Mouse (Mus musculus): ENCODE data around the gene Tsfm. TPM values are rescaled to one million over a fixed set of nuclear protein-coding genes. Genes with fewer than 3 reads are reported as not detected.

Tsfm gene
- polyA plus RNA-seq, 1 experiment from 2014 or later: 61.0 TPM

DNA sequence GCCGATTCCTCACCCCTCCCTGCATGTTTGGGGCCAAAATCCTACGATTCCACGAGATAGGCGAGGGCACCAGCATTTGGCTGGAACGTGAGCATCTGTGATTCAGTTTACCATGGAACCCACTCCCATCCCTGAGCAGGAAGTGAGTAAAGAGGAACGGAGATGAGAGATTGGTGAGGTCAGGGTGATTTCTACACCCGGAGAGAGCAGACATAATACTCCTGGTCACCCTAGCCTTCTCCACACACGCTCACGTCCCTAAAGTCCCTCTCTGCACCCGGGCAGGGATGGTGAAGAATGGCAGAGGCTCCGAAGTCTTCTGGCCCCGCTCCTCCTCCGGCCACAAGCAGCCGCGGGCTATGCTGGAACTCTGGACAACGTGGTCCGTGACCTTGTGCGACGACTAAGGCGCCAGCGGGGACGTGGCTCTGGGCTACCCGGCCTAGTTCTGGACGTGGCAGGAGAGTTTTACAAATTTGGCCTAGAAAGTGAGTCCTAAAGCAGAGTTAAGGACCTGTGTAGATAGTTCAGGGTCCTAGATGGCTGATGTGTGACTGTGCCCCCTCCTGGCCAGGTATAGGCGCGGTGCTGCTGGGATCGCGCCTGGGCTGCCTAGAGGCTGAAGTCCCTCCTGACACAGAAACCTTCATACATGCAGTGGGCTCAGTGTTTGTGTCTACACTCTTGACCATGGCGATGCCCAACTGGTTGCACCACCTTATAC is 18.9 kb upstream of the Tsfm start:
- H3K9ac ChIP-seq (ENCODE audit: low read depth, low read length): no peak overlapping the region
- H3K4me2 ChIP-seq (ENCODE audit: low read depth, low read length): peak overlapping the region; percentile 28; the same call in 1 of the 2 replicates
- no peak overlapping the region for H3K27ac ChIP-seq (replicated peaks; ENCODE audit: low read depth, low read length)
- H3K36me3 ChIP-seq (ENCODE audit: control insufficient read depth, insufficient read depth, low read length): peaks cover 6% of the 10 kb centered on the region; the same call in 1 of the 2 replicates
- H3K27me3 ChIP-seq (replicated peaks; ENCODE audit: control insufficient read depth, insufficient read depth, low read length): peaks cover 50% of the 10 kb centered on the region
- ATAC-seq (ENCODE audit: low read depth) (peak; percentile 24; the same call in 1 of the 2 replicates), DNase-seq (ENCODE audit: low spot score) (no peak)
- peak overlapping the region; percentile 15 for H3K4me3 ChIP-seq (ENCODE audit: low read depth, low read length)
- H3K4me1 ChIP-seq (ENCODE audit: control insufficient read depth, insufficient read depth, low read length): no peaks in the 10 kb centered on the region
- H3K9me3 ChIP-seq (ENCODE audit: control insufficient read depth, low read length): no peaks in the 10 kb centered on the region
- 5% methylated on average over 23 of the region's 29 CpGs for WGBS

DNA sequence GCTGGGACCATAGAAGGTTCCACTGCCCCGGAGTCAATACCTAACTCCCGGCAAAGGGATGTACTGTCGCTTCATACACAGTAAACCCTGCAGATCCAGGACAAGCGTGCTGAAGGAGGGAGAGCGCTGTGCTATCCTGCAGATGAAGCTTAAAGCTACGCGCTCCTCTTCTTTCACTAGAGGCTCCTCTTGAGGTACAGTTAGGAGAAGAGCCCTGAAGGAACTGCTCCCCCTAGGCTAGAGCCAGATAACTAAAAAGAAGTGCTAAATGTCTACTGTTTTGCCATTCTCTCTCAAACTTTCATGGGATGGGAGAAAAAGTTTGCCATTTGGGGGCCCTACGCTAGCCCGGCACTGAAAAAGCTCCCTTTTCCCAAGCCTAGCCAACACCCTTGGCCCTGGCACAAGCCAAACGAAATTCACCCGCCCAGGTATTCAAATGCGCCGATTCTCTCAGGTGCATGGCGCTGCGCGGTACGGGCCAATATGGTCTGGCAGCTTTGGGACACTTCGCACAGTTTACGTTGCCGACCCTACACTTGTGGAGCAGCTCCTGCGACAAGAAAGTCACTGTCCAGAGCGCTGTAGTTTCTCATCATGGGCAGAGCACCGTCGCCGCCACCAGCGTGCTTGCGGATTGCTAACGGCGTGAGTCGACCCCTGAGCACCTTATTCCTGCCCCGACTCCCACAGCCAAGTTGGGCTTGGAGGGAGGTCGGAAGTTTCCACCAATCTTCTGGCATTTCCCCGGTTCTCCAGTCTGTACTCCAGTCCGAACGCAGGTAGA is 18.2 kb upstream of the Tsfm start:
- Histone ChIP-seq H3K9ac (ENCODE audit: low read depth, low read length) (no peak overlapping the region), H3K4me1 (ENCODE audit: control insufficient read depth, insufficient read depth, low read length) (no peaks in the 10 kb centered on the region), H3K4me3 (ENCODE audit: low read depth, low read length) (peak overlapping the region; percentile 15), H3K27ac (replicated peaks; ENCODE audit: low read depth, low read length) (no peak overlapping the region), H3K27me3 (replicated peaks; ENCODE audit: control insufficient read depth, insufficient read depth, low read length) (peaks cover 50% of the 10 kb centered on the region), H3K9me3 (ENCODE audit: control insufficient read depth, low read length) (no peaks in the 10 kb centered on the region), H3K4me2 (ENCODE audit: low read depth, low read length) (peak overlapping the region; percentile 28), H3K36me3 (ENCODE audit: control insufficient read depth, insufficient read depth, low read length) (peaks cover 6% of the 10 kb centered on the region; the same call in 1 of the 2 replicates)
- 3% methylated on average over 35 of the region's 35 CpGs for WGBS
- DNase-seq (ENCODE audit: low spot score) (no peak), ATAC-seq (ENCODE audit: low read depth) (0 out of 2 replicates have a peak, but pooled peaks have one; percentile 8)

- H3K27me3 ChIP-seq (replicated peaks; ENCODE audit: control insufficient read depth, insufficient read depth, low read length): peaks cover 50% of the 10 kb centered on the region
- no peak within 1 kb of the TSS for H3K27ac ChIP-seq (replicated peaks; ENCODE audit: low read depth, low read length)
- no peak for DNase-seq (ENCODE audit: low spot score)
- H3K4me1 ChIP-seq (ENCODE audit: control insufficient read depth, insufficient read depth, low read length): peaks cover 1% of the 10 kb centered on the region; the same call in 1 of the 2 replicates
- H3K4me3 ChIP-seq (ENCODE audit: low read depth, low read length): peak within 1 kb of the TSS; percentile 15
- H3K4me2 ChIP-seq (ENCODE audit: low read depth, low read length): peak within 1 kb of the TSS; percentile 28
- no peak for ATAC-seq (ENCODE audit: low read depth)
- H3K36me3 ChIP-seq (ENCODE audit: control insufficient read depth, insufficient read depth, low read length): peaks cover 6% of the 10 kb centered on the region; the same call in 1 of the 2 replicates
- no peak within 1 kb of the TSS for H3K9ac ChIP-seq (ENCODE audit: low read depth, low read length)
- no peaks in the 10 kb centered on the region for H3K9me3 ChIP-seq (ENCODE audit: control insufficient read depth, low read length)
- 17% methylated on average over 5 of the region's 5 CpGs for WGBS
These were observed 17.3 kb upstream of the Tsfm start, which contains the start of gene Cyp27b1 for GRCm38 (mm10) chr10:127047954-127048353. TSS of gene Cyp27b1 (plus strand) at chr10:127048250.

- Histone ChIP-seq H3K36me3 (ENCODE audit: control insufficient read depth, insufficient read depth, low read length) (peaks cover 6% of the 10 kb centered on the region; the same call in 1 of the 2 replicates), H3K4me1 (ENCODE audit: control insufficient read depth, insufficient read depth, low read length) (peaks cover 7% of the 10 kb centered on the region), H3K9me3 (ENCODE audit: control insufficient read depth, low read length) (no peaks in the 10 kb centered on the region), H3K4me3 (ENCODE audit: low read depth, low read length) (no peak overlapping the region), H3K9ac (ENCODE audit: low read depth, low read length) (no peak overlapping the region), H3K27ac (replicated peaks; ENCODE audit: low read depth, low read length) (no peak overlapping the region), H3K27me3 (replicated peaks; ENCODE audit: control insufficient read depth, insufficient read depth, low read length) (peaks cover 8% of the 10 kb centered on the region), H3K4me2 (ENCODE audit: low read depth, low read length) (peak overlapping the region; percentile 81; the same call in 1 of the 2 replicates)
- WGBS: 78% methylated on average over 5 of the region's 6 CpGs
- no peak for ATAC-seq (ENCODE audit: low read depth)
- no peak for DNase-seq (ENCODE audit: low spot score)
These were observed 12.5 kb upstream of the Tsfm start for GRCm38 (mm10) chr10:127043187-127043586.

DNA sequence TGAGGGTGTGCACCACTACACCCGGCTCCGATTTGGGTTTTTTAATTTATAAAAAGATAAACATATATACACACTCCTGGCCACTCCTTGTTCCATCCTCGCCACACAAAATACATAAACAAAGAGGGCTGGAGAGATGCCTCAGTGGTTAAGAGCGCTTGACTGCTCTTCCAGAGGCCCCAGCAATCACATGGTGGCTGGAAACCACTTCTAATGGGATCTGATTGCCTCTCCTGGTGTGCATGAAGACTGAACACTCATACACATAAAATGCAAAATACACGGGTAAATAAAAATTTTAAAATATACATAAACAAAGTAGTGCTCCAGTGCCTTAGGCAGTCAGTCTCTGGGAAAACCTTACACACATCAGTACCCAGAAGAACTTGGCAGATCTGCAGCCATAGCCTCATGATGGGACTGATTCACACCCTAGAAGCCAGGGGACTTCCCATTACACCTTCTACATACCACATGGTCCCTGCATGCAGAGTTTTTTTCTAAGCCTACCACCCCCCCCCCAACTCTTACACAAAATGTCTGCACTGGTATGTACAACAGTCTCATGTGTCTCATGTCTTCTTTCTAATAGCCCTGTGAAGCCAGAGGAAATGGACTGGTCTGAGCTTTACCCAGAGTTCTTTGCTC is 12.0 kb upstream of the Tsfm start:
- DNase-seq (ENCODE audit: low spot score) (no peak), ATAC-seq (ENCODE audit: low read depth) (no peak)
- Histone ChIP-seq H3K27ac (replicated peaks; ENCODE audit: low read depth, low read length) (peak overlapping the region; percentile 78), H3K36me3 (ENCODE audit: control insufficient read depth, insufficient read depth, low read length) (peaks cover 6% of the 10 kb centered on the region; the same call in 1 of the 2 replicates), H3K9ac (ENCODE audit: low read depth, low read length) (peak overlapping the region; percentile 75), H3K4me1 (ENCODE audit: control insufficient read depth, insufficient read depth, low read length) (peaks cover 7% of the 10 kb centered on the region), H3K4me3 (ENCODE audit: low read depth, low read length) (peak overlapping the region; percentile 71), H3K27me3 (replicated peaks; ENCODE audit: control insufficient read depth, insufficient read depth, low read length) (peaks cover 2% of the 10 kb centered on the region; the same call in 1 of the 2 replicates), H3K9me3 (ENCODE audit: control insufficient read depth, low read length) (no peaks in the 10 kb centered on the region), H3K4me2 (ENCODE audit: low read depth, low read length) (peak overlapping the region; percentile 81)
- WGBS: 14% methylated on average over 5 of the region's 5 CpGs

- H3K4me2 ChIP-seq (ENCODE audit: low read depth, low read length): peak overlapping the region; percentile 81
- peaks cover 7% of the 10 kb centered on the region for H3K4me1 ChIP-seq (ENCODE audit: control insufficient read depth, insufficient read depth, low read length)
- peaks cover 6% of the 10 kb centered on the region; the same call in 1 of the 2 replicates for H3K36me3 ChIP-seq (ENCODE audit: control insufficient read depth, insufficient read depth, low read length)
- under 1% methylated on average over 44 of the region's 44 CpGs for WGBS
- peak overlapping the region; percentile 71 for H3K4me3 ChIP-seq (ENCODE audit: low read depth, low read length)
- H3K27me3 ChIP-seq (replicated peaks; ENCODE audit: control insufficient read depth, insufficient read depth, low read length): no peaks in the 10 kb centered on the region
- no peaks in the 10 kb centered on the region for H3K9me3 ChIP-seq (ENCODE audit: control insufficient read depth, low read length)
- H3K9ac ChIP-seq (ENCODE audit: low read depth, low read length): peak overlapping the region; percentile 75
- DNase-seq (ENCODE audit: low spot score) (peak; percentile 94), ATAC-seq (ENCODE audit: low read depth) (peak; percentile 90)
- H3K27ac ChIP-seq (replicated peaks; ENCODE audit: low read depth, low read length): peak overlapping the region; percentile 78
These were observed 11.2 kb upstream of the Tsfm start for GRCm38 (mm10) chr10:127041774-127042338.

DNA sequence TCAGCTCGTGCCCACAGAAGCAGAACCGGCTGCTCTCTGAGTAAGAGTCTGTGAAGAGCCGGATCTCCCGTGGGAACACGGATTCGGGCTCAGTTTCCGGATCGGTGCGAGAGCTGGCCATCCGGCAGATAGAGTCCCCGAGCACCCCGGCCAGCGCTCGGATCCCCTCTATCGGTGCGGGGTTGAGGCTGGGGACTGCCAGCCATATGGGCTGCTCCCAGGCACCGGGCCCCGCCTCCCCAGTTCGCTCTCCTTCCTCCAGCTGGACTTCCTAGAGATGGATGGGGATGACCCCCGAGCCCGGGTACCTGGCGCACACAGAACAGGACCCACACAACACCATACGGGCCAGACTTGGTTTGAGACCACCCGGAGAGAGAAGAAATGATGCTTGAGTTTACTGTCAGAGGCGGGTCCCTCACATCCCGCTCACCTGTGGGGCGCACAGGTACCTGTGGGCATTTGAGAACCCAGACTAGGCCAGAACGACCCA is 10.7 kb upstream of the Tsfm start, which contains the start of the genes Mettl1 and Eef1akmt3:
Mettl1 (plus strand) TSS at position 141 of the 493 bp plus-strand sequence.
Eef1akmt3 (minus strand) TSS at position 240 of the 493 bp plus-strand sequence.
- Histone ChIP-seq H3K9ac (ENCODE audit: low read depth, low read length) (peak within 1 kb of the TSS; percentile 75), H3K4me3 (ENCODE audit: low read depth, low read length) (peak within 1 kb of the TSS; percentile 71), H3K27ac (replicated peaks; ENCODE audit: low read depth, low read length) (peak within 1 kb of the TSS; percentile 78), H3K4me1 (ENCODE audit: control insufficient read depth, insufficient read depth, low read length) (peaks cover 7% of the 10 kb centered on the region), H3K4me2 (ENCODE audit: low read depth, low read length) (peak within 1 kb of the TSS; percentile 81), H3K9me3 (ENCODE audit: control insufficient read depth, low read length) (no peaks in the 10 kb centered on the region), H3K36me3 (ENCODE audit: control insufficient read depth, insufficient read depth, low read length) (peaks cover 6% of the 10 kb centered on the region; the same call in 1 of the 2 replicates), H3K27me3 (replicated peaks; ENCODE audit: control insufficient read depth, insufficient read depth, low read length) (no peaks in the 10 kb centered on the region)
- 0% methylated on average over 16 of the region's 28 CpGs for WGBS
- DNase-seq (ENCODE audit: low spot score) (no peak), ATAC-seq (ENCODE audit: low read depth) (peak; percentile 64)
